Mouse (Mus musculus) forebrain, embryonic 10.5 days (tissue): ENCODE data around the gene Rpe. TPM values are rescaled to one million over a fixed set of nuclear protein-coding genes. Genes with fewer than 3 reads are reported as not detected.
A peak's percentile ranks its signal among the peaks of the same experiment; 100 is the strongest.
"Not testable (repeated sequence)": the region's sequence is repeated elsewhere in the genome, so short reads cannot be mapped to it uniquely, and the experiment has no call there.

Experiments
- DNase-seq: peaks from one replicate; pipeline ENCODE4 v3.0.0-alpha.2; 2017; ENCODE audit warnings: low spot score; ENCODE audit errors: extremely low spot score
- H3K27ac ChIP-seq: fragments of 300-500 bp; sonication (generic); 2 replicates; pipeline ENCODE4 v1.5.1; 2016; ENCODE audit warnings: mild to moderate bottlenecking
- H3K27me3 ChIP-seq: fragments of 300-500 bp; sonication (generic); 2 replicates; pipeline ENCODE4 v1.6.1; 2016; ENCODE audit warnings: mild to moderate bottlenecking; ENCODE audit not compliant: poor library complexity, severe bottlenecking
- H3K36me3 ChIP-seq: fragments of 300-500 bp; sonication (generic); replicated peaks from 2 replicates; pipeline ENCODE4 v1.6.1; 2016; ENCODE audit warnings: mild to moderate bottlenecking, moderate library complexity
- H3K4me1 ChIP-seq: fragments of 300-500 bp; sonication (generic); 2 replicates; pipeline ENCODE4 v1.6.1; 2016
- H3K4me3 ChIP-seq: fragments of 300-500 bp; sonication (generic); 2 replicates; pipeline ENCODE4 v1.5.1; 2016; ENCODE audit warnings: mild to moderate bottlenecking, moderate library complexity
- H3K9me3 ChIP-seq: fragments of 300-500 bp; sonication (generic); 2 replicates; pipeline ENCODE4 v1.6.1; 2016; ENCODE audit warnings: mild to moderate bottlenecking, moderate library complexity
- WGBS: fragments of 180-500 bp; shearing (Covaris S2); methylation state at CpG from one replicate; pipeline ENCODE4 v1.1.7; 2016; 5-methylcytosine and 5-hydroxymethylcytosine counted together
- polyA plus RNA-seq: library from polyadenylated mRNA; unstranded; fragments of >200 nt; fragmentation: Nextera tagmentation; extraction: Ambion mirVana; gene quantifications from 2 replicates; pipeline ENCODE4 v1.2.1, GENCODE M21; 2016

Rpe gene
- polyA plus RNA-seq, 1 experiment from 2014 or later: 53.4 TPM

- peaks cover 15% of the 10 kb centered on the region for H3K4me1 ChIP-seq
- H3K27me3 ChIP-seq, H3K9me3 ChIP-seq, DNase-seq, H3K36me3 ChIP-seq, H3K27ac ChIP-seq, H3K4me3 ChIP-seq: not testable (repeated sequence)
- WGBS: 85% methylated on average over 10 of the region's 10 CpGs
Measured at GRCm38 (mm10) chr1:66699630-66700029, 1.0 kb upstream of the Rpe start.

- Histone ChIP-seq H3K4me3 (peak overlapping the region; percentile 84), H3K27me3 (no peaks in the 10 kb centered on the region), H3K27ac (peak overlapping the region; percentile 93), H3K4me1 (peaks cover 15% of the 10 kb centered on the region), H3K9me3 (no peaks in the 10 kb centered on the region), H3K36me3 (no peaks in the 10 kb centered on the region)
- no peak for DNase-seq
- WGBS: 46% methylated on average over 5 of the region's 5 CpGs
Measured at GRCm38 (mm10) chr1:66700149-66700692, 410 bp upstream of the Rpe start.

GRCm38 (mm10) chr1:66701576-66701940 is 927 bp downstream of the Rpe start:
- Histone ChIP-seq H3K27ac (peak overlapping the region; percentile 93), H3K9me3 (no peaks in the 10 kb centered on the region), H3K4me3 (peak overlapping the region; percentile 84), H3K4me1 (peaks cover 15% of the 10 kb centered on the region), H3K36me3 (peaks cover 5% of the 10 kb centered on the region), H3K27me3 (no peaks in the 10 kb centered on the region)
- WGBS: 38% methylated on average over 2 of the region's 2 CpGs
- DNase-seq: no peak

GRCm38 (mm10) chr1:66702623-66703345 is 2.2 kb downstream of the Rpe start:
- peaks cover 17% of the 10 kb centered on the region for H3K36me3 ChIP-seq
- no peak overlapping the region for H3K27ac ChIP-seq
- no peak overlapping the region for H3K4me3 ChIP-seq
- no peaks in the 10 kb centered on the region for H3K9me3 ChIP-seq
- 89% methylated on average over 4 of the region's 4 CpGs for WGBS
- no peaks in the 10 kb centered on the region for H3K27me3 ChIP-seq
- H3K4me1 ChIP-seq: peaks cover 15% of the 10 kb centered on the region
- no peak for DNase-seq

- H3K9me3 ChIP-seq: no peaks in the 10 kb centered on the region
- no peak overlapping the region for H3K27ac ChIP-seq
- no peaks in the 10 kb centered on the region for H3K27me3 ChIP-seq
- peaks cover 35% of the 10 kb centered on the region for H3K36me3 ChIP-seq
- H3K4me1 ChIP-seq: peaks cover 15% of the 10 kb centered on the region
- DNase-seq: no peak
- no peak overlapping the region for H3K4me3 ChIP-seq
- 66% methylated on average over 6 of the region's 6 CpGs for WGBS
Measured at GRCm38 (mm10) chr1:66704523-66704922, 3.9 kb downstream of the Rpe start.

- Histone ChIP-seq H3K4me1 (no peaks in the 10 kb centered on the region), H3K27ac (no peak overlapping the region), H3K27me3 (no peaks in the 10 kb centered on the region), H3K36me3 (peaks cover 84% of the 10 kb centered on the region), H3K4me3 (no peak overlapping the region), H3K9me3 (no peaks in the 10 kb centered on the region)
- DNase-seq: no peak
- 97% methylated on average over 3 of the region's 3 CpGs for WGBS
Measured at GRCm38 (mm10) chr1:66712859-66713258, 12.2 kb downstream of the Rpe start.

GRCm38 (mm10) chr1:66730581-66730980 is 29.9 kb downstream of the Rpe start:
- Histone ChIP-seq H3K4me3 (no peak overlapping the region), H3K27me3 (no peaks in the 10 kb centered on the region), H3K9me3 (no peaks in the 10 kb centered on the region), H3K36me3 (peaks cover 28% of the 10 kb centered on the region), H3K4me1 (no peaks in the 10 kb centered on the region), H3K27ac (no peak overlapping the region)
- no peak for DNase-seq
- WGBS: 86% methylated on average over 1 of the region's 1 CpGs

- H3K9me3 ChIP-seq: no peaks in the 10 kb centered on the region
- H3K4me3 ChIP-seq: no peak overlapping the region
- H3K4me1 ChIP-seq: no peaks in the 10 kb centered on the region
- DNase-seq: no peak
- no peaks in the 10 kb centered on the region for H3K27me3 ChIP-seq
- H3K27ac ChIP-seq: no peak overlapping the region
- WGBS: 92% methylated on average over 1 of the region's 1 CpGs
- peaks cover 16% of the 10 kb centered on the region for H3K36me3 ChIP-seq
Measured at GRCm38 (mm10) chr1:66768764-66769163, 68.1 kb downstream of the Rpe start.

Other genes with a start within 250 kb of the Rpe start
- gene Unc80, start 232.5 kb upstream of the Rpe start, polyA plus RNA-seq: 0.37 and 0.42 TPM in 2 replicates
- 6.2 and 7.1 TPM in 2 replicates for gene Kansl1l, start 116.7 kb downstream of the Rpe start, polyA plus RNA-seq
- 40.2 and 40.8 TPM in 2 replicates for gene Acadl, start 162.4 kb downstream of the Rpe start, polyA plus RNA-seq
- gene Myl1, start 244.6 kb downstream of the Rpe start, polyA plus RNA-seq: 0.14 and 0.43 TPM in 2 replicates